Mouse (Mus musculus) hindbrain, embryonic 15.5 days (tissue): Measurements from ENCODE around the gene Tspan7. TPM values are rescaled to one million over a fixed set of nuclear protein-coding genes. Genes with fewer than 3 reads are reported as not detected.

Experiments
- ATAC-seq: fragments of 200-750 bp; cut with Nextera tagmentation; 2 replicates; pipeline ENCODE4 v1.8.0; 2017; ENCODE audit warnings: low read depth, moderate number of reproducible peaks, moderate TSS enrichment; ENCODE audit not compliant: low FRiP score
- H3K27ac ChIP-seq: fragments of 300-500 bp; sonication (generic); replicated peaks from 2 replicates; pipeline ENCODE4 v1.5.1; 2015; ENCODE audit warnings: mild to moderate bottlenecking, inconsistent platforms
- H3K27me3 ChIP-seq: fragments of 300-500 bp; sonication (generic); 2 replicates; pipeline ENCODE4 v1.6.1; 2015; ENCODE audit warnings: control low read depth, inconsistent platforms
- H3K36me3 ChIP-seq: fragments of 300-500 bp; sonication (generic); 2 replicates; pipeline ENCODE4 v1.6.1; 2015; ENCODE audit warnings: control low read depth, inconsistent platforms
- H3K4me1 ChIP-seq: fragments of 300-500 bp; sonication (generic); replicated peaks from 2 replicates; pipeline ENCODE4 v1.6.1; 2015; ENCODE audit warnings: control low read depth, inconsistent platforms
- H3K4me2 ChIP-seq: fragments of 300-500 bp; sonication (generic); 2 replicates; pipeline ENCODE4 v1.6.1; 2015; ENCODE audit warnings: moderate library complexity, mild to moderate bottlenecking, inconsistent platforms
- H3K4me3 ChIP-seq: fragments of 300-500 bp; sonication (generic); 2 replicates; pipeline ENCODE4 v1.5.1; 2015; ENCODE audit warnings: mild to moderate bottlenecking, inconsistent platforms
- H3K9ac ChIP-seq: fragments of 300-500 bp; sonication (generic); 2 replicates; pipeline ENCODE4 v1.6.1; 2015; ENCODE audit warnings: inconsistent platforms
- H3K9me3 ChIP-seq: fragments of 300-500 bp; sonication (generic); 2 replicates; pipeline ENCODE4 v1.6.1; 2016; ENCODE audit warnings: control low read depth, inconsistent platforms
- WGBS: fragments of 180-500 bp; shearing (Covaris S2); methylation state at CpG from one replicate; pipeline ENCODE4 v1.1.7; 2015; 5-methylcytosine and 5-hydroxymethylcytosine counted together
- polyA plus RNA-seq: library from polyadenylated mRNA; unstranded; fragments of >200 nt; fragmentation: Nextera tagmentation; extraction: Ambion mirVana; gene quantifications from 2 replicates; pipeline ENCODE4 v1.2.1, GENCODE M21; 2015

Tspan7 gene
- polyA plus RNA-seq, 1 experiment from 2014 or later = 485 TPM

- no peaks in the 10 kb centered on the region for H3K4me1 ChIP-seq
- H3K9ac ChIP-seq = no peak overlapping the region
- H3K27ac ChIP-seq = no peak overlapping the region
- H3K4me3 ChIP-seq = no peak overlapping the region
- WGBS = 53% methylated on average over 2 of the region's 2 CpGs
- no peaks in the 10 kb centered on the region for H3K27me3 ChIP-seq
- no peak overlapping the region for H3K4me2 ChIP-seq
- no peaks in the 10 kb centered on the region for H3K9me3 ChIP-seq
- no peaks in the 10 kb centered on the region for H3K36me3 ChIP-seq
- ATAC-seq = no peak
These were observed 73.7 kb downstream of the Tspan7 start for GRCm38 (mm10) chrX:10558625-10559024.

GRCm38 (mm10) chrX:10565811-10566210 is 80.9 kb downstream of the Tspan7 start:
- no peaks in the 10 kb centered on the region for H3K4me1 ChIP-seq

GRCm38 (mm10) chrX:10574523-10574922 is 89.6 kb downstream of the Tspan7 start:
- H3K27me3 ChIP-seq = no peaks in the 10 kb centered on the region
- H3K4me2 ChIP-seq = no peak overlapping the region
- H3K9ac ChIP-seq = no peak overlapping the region
- WGBS = 42% methylated on average over 3 of the region's 3 CpGs
- no peaks in the 10 kb centered on the region for H3K9me3 ChIP-seq
- H3K27ac ChIP-seq = no peak overlapping the region
- H3K4me1 ChIP-seq = peaks cover 3% of the 10 kb centered on the region; the same call in 1 of the 2 replicates
- no peaks in the 10 kb centered on the region for H3K36me3 ChIP-seq
- ATAC-seq = peak; percentile 29; the same call in 1 of the 2 replicates
- H3K4me3 ChIP-seq = no peak overlapping the region

More at GRCm38 (mm10) chrX:10565811-10566210, 80.9 kb downstream of the Tspan7 start:
- 80% methylated on average over 3 of the region's 3 CpGs for WGBS
- Histone ChIP-seq H3K36me3 (no peaks in the 10 kb centered on the region), H3K9me3 (no peaks in the 10 kb centered on the region), H3K27ac (no peak overlapping the region), H3K27me3 (no peaks in the 10 kb centered on the region), H3K4me2 (no peak overlapping the region), H3K4me3 (no peak overlapping the region), H3K9ac (no peak overlapping the region)
- no peak for ATAC-seq

- Histone ChIP-seq H3K4me3 (no peak overlapping the region), H3K4me1 (peaks cover 3% of the 10 kb centered on the region; the same call in 1 of the 2 replicates), H3K27ac (no peak overlapping the region), H3K4me2 (no peak overlapping the region), H3K9ac (no peak overlapping the region), H3K36me3 (no peaks in the 10 kb centered on the region), H3K27me3 (no peaks in the 10 kb centered on the region), H3K9me3 (no peaks in the 10 kb centered on the region)
- ATAC-seq = no peak
- 59% methylated on average over 2 of the region's 2 CpGs for WGBS
These were observed 90.4 kb downstream of the Tspan7 start for GRCm38 (mm10) chrX:10575406-10575805.

GRCm38 (mm10) chrX:10576349-10576748 is 91.4 kb downstream of the Tspan7 start:
- H3K4me1 ChIP-seq = peaks cover 3% of the 10 kb centered on the region; the same call in 1 of the 2 replicates
- H3K9ac ChIP-seq = no peak overlapping the region
- no peak overlapping the region for H3K4me3 ChIP-seq
- H3K9me3 ChIP-seq = no peaks in the 10 kb centered on the region
- H3K36me3 ChIP-seq = no peaks in the 10 kb centered on the region
- H3K27me3 ChIP-seq = no peaks in the 10 kb centered on the region
- no peak overlapping the region for H3K27ac ChIP-seq
- no peak overlapping the region for H3K4me2 ChIP-seq
- 88% methylated on average over 4 of the region's 4 CpGs for WGBS
- ATAC-seq = no peak

GRCm38 (mm10) chrX:10577356-10577755 is 92.4 kb downstream of the Tspan7 start:
- no peak overlapping the region for H3K4me3 ChIP-seq
- no peak for ATAC-seq
- H3K27me3 ChIP-seq = no peaks in the 10 kb centered on the region
- no peak overlapping the region for H3K4me2 ChIP-seq
- H3K4me1 ChIP-seq = peaks cover 3% of the 10 kb centered on the region; the same call in 1 of the 2 replicates
- 12% methylated on average over 1 of the region's 1 CpGs for WGBS
- no peaks in the 10 kb centered on the region for H3K9me3 ChIP-seq
- H3K9ac ChIP-seq = no peak overlapping the region
- no peak overlapping the region for H3K27ac ChIP-seq
- no peaks in the 10 kb centered on the region for H3K36me3 ChIP-seq

- Histone ChIP-seq H3K9me3 (no peaks in the 10 kb centered on the region), H3K36me3 (no peaks in the 10 kb centered on the region), H3K9ac (no peak overlapping the region), H3K4me3 (no peak overlapping the region), H3K4me2 (no peak overlapping the region), H3K4me1 (no peaks in the 10 kb centered on the region), H3K27me3 (no peaks in the 10 kb centered on the region), H3K27ac (no peak overlapping the region)
- ATAC-seq = no peak
- 92% methylated on average over 4 of the region's 4 CpGs for WGBS
These were observed 97.8 kb downstream of the Tspan7 start for GRCm38 (mm10) chrX:10582731-10583130.

- Histone ChIP-seq H3K36me3 (0 out of 2 replicates have a peak, but pooled peaks cover 6% of the 10 kb centered on the region), H3K9me3 (no peaks in the 10 kb centered on the region), H3K27ac (no peak overlapping the region), H3K4me2 (no peak overlapping the region), H3K4me3 (no peak overlapping the region), H3K27me3 (no peaks in the 10 kb centered on the region), H3K4me1 (no peaks in the 10 kb centered on the region), H3K9ac (no peak overlapping the region)
- WGBS = 65% methylated on average over 3 of the region's 3 CpGs
- no peak for ATAC-seq
These were observed 107.3 kb downstream of the Tspan7 start for GRCm38 (mm10) chrX:10592244-10592643.

GRCm38 (mm10) chrX:10593561-10593960 is 108.6 kb downstream of the Tspan7 start:
- H3K27ac ChIP-seq = no peak overlapping the region
- no peak overlapping the region for H3K4me3 ChIP-seq
- no peak for ATAC-seq
- no peaks in the 10 kb centered on the region for H3K9me3 ChIP-seq
- H3K9ac ChIP-seq = no peak overlapping the region
- WGBS = 98% methylated on average over 7 of the region's 7 CpGs
- H3K4me1 ChIP-seq = no peaks in the 10 kb centered on the region
- H3K36me3 ChIP-seq = 0 out of 2 replicates have a peak, but pooled peaks cover 6% of the 10 kb centered on the region
- no peak overlapping the region for H3K4me2 ChIP-seq
- no peaks in the 10 kb centered on the region for H3K27me3 ChIP-seq

- no peak for ATAC-seq
- no peak overlapping the region for H3K4me3 ChIP-seq
- WGBS = 11% methylated on average over 5 of the region's 5 CpGs
- no peak overlapping the region for H3K9ac ChIP-seq
- H3K9me3 ChIP-seq = no peaks in the 10 kb centered on the region
- H3K27me3 ChIP-seq = no peaks in the 10 kb centered on the region
- no peaks in the 10 kb centered on the region for H3K4me1 ChIP-seq
- H3K36me3 ChIP-seq = no peaks in the 10 kb centered on the region
- H3K27ac ChIP-seq = no peak overlapping the region
- no peak overlapping the region for H3K4me2 ChIP-seq
These were observed 132.2 kb downstream of the Tspan7 start for GRCm38 (mm10) chrX:10617119-10617518.

- H3K4me3 ChIP-seq = no peak overlapping the region
- H3K9me3 ChIP-seq = no peaks in the 10 kb centered on the region
- H3K27ac ChIP-seq = no peak overlapping the region
- no peaks in the 10 kb centered on the region for H3K27me3 ChIP-seq
- no peak overlapping the region for H3K9ac ChIP-seq
- no peaks in the 10 kb centered on the region for H3K4me1 ChIP-seq
- ATAC-seq = no peak
- no peak overlapping the region for H3K4me2 ChIP-seq
- H3K36me3 ChIP-seq = no peaks in the 10 kb centered on the region
These were observed 156.1 kb downstream of the Tspan7 start for GRCm38 (mm10) chrX:10641062-10641461.
